Mouse (Mus musculus): Measurements from ENCODE around the gene Srgap3. TPM values are rescaled to one million over a fixed set of nuclear protein-coding genes. Genes with fewer than 3 reads are reported as not detected.

The Srgap3 gene
- polyA plus RNA-seq, 1 experiment from 2014 or later: 37.2 TPM

DNA sequence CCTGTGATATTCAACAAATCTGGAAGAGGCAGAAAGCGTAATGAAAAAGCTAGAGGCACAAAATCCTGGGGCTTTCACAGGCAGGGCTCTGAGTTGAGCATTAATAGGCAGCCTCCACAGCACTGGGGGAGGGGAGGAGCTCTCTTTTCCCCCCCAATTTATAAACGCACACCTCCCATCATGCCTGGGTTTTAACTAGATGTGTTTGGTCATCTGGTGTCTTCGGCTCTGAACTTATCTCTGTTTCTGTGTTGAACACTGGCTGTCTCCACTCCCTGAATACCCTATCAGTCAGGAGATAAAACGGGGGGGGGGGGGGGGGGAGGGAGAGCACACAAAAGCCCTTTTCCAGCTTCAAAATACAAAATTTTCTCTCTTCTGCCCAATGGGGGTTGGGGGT is 44.3 kb downstream of the Srgap3 start:
- Histone ChIP-seq H3K9me3 (ENCODE audit: control insufficient read depth, low read length) (no peaks in the 10 kb centered on the region), H3K27me3 (replicated peaks; ENCODE audit: control insufficient read depth, insufficient read depth, low read length) (no peaks in the 10 kb centered on the region), H3K4me2 (ENCODE audit: low read length) (peak overlapping the region; percentile 24; the same call in 1 of the 2 replicates), H3K4me3 (replicated peaks; ENCODE audit: low read length) (no peak overlapping the region), H3K9ac (replicated peaks; ENCODE audit: low read depth, low read length) (peak overlapping the region; percentile 28; the same call in 1 of the 2 replicates), H3K36me3 (ENCODE audit: control insufficient read depth, insufficient read depth) (peaks cover 2% of the 10 kb centered on the region; the same call in 1 of the 2 replicates), H3K27ac (ENCODE audit: low read length) (peak overlapping the region; percentile 90), H3K4me1 (replicated peaks; ENCODE audit: control insufficient read depth, insufficient read depth, low read length) (peaks cover 51% of the 10 kb centered on the region)
- peak; percentile 32 for ATAC-seq
- 2% methylated on average over 4 of the region's 4 CpGs for WGBS

DNA sequence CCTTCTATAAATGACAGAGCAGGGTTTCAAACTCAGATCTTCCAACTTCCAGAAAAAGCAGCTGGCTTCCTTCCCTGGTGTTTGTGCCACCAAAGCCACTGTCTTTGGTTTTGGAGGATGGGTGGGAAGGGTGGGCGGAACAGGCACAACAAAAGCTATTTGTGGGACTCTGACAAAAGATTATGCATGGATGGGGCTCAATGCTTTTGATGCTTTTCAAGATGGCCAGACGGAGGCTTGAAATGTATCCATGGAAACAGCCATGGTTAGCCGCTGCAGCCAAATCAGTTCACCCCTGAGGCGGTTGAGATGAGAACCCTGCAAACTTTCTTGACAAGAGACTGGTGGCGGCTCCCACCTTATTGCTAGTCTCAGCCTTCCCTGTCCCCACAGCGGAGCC is 46.8 kb downstream of the Srgap3 start:
- ATAC-seq: peak; percentile 21; the same call in 1 of the 2 replicates
- H3K4me3 ChIP-seq (replicated peaks; ENCODE audit: low read length): no peak overlapping the region
- WGBS: 7% methylated on average over 6 of the region's 6 CpGs
- no peaks in the 10 kb centered on the region for H3K9me3 ChIP-seq (ENCODE audit: control insufficient read depth, low read length)
- H3K4me1 ChIP-seq (replicated peaks; ENCODE audit: control insufficient read depth, insufficient read depth, low read length): peaks cover 66% of the 10 kb centered on the region
- H3K27me3 ChIP-seq (replicated peaks; ENCODE audit: control insufficient read depth, insufficient read depth, low read length): no peaks in the 10 kb centered on the region
- no peaks in the 10 kb centered on the region for H3K36me3 ChIP-seq (ENCODE audit: control insufficient read depth, insufficient read depth)
- no peak overlapping the region for H3K9ac ChIP-seq (replicated peaks; ENCODE audit: low read depth, low read length)
- H3K4me2 ChIP-seq (ENCODE audit: low read length): no peak overlapping the region
- peak overlapping the region; percentile 13; the same call in 1 of the 2 replicates for H3K27ac ChIP-seq (ENCODE audit: low read length)

DNA sequence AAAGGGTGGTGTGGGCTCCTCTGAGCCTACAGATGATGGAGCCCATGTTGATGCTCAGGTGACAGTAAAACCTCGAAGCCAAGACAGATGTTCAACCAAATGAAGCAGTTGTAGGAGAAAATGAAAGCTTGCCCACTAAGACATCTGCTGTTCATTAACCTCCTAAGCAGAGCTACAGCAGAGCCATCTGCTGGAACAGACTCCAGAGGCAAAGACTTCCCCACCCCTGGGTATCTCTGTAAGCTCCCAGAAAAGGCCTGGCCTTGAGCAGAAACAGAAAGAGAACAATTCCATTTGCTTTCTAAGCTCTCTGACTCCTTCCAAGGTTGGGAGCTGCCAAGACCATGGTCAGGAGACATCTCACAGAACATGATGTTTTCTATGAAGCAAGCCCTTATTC is 47.4 kb downstream of the Srgap3 start:
- WGBS: 42% methylated on average over 1 of the region's 1 CpGs
- no peak overlapping the region for H3K4me3 ChIP-seq (replicated peaks; ENCODE audit: low read length)
- H3K36me3 ChIP-seq (ENCODE audit: control insufficient read depth, insufficient read depth): no peaks in the 10 kb centered on the region
- no peaks in the 10 kb centered on the region for H3K27me3 ChIP-seq (replicated peaks; ENCODE audit: control insufficient read depth, insufficient read depth, low read length)
- no peak for ATAC-seq
- no peak overlapping the region for H3K4me2 ChIP-seq (ENCODE audit: low read length)
- H3K9ac ChIP-seq (replicated peaks; ENCODE audit: low read depth, low read length): no peak overlapping the region
- peak overlapping the region; percentile 56 for H3K27ac ChIP-seq (ENCODE audit: low read length)
- peaks cover 66% of the 10 kb centered on the region for H3K4me1 ChIP-seq (replicated peaks; ENCODE audit: control insufficient read depth, insufficient read depth, low read length)
- H3K9me3 ChIP-seq (ENCODE audit: control insufficient read depth, low read length): no peaks in the 10 kb centered on the region

DNA sequence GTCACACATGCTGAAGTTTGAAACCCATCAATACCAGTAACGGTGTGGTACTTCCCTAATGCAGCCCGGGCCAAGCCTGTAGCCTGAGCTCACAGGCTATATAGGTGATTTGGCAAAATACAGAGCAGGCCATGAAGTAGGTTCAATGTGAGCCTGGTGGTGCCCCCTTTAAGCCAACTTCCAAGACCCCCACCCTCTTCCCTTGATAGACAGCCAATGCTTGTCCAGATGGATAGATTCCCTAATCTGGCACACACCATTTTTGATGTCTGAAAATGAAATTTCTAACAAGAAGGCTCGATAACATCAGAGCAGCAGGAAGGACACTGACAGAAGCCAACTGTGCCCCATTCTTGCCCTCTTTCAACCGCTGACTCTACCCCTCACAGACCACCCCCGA is 47.8 kb downstream of the Srgap3 start:
- no peak overlapping the region for H3K4me3 ChIP-seq (replicated peaks; ENCODE audit: low read length)
- WGBS: 77% methylated on average over 5 of the region's 5 CpGs
- H3K4me1 ChIP-seq (replicated peaks; ENCODE audit: control insufficient read depth, insufficient read depth, low read length): peaks cover 66% of the 10 kb centered on the region

DNA sequence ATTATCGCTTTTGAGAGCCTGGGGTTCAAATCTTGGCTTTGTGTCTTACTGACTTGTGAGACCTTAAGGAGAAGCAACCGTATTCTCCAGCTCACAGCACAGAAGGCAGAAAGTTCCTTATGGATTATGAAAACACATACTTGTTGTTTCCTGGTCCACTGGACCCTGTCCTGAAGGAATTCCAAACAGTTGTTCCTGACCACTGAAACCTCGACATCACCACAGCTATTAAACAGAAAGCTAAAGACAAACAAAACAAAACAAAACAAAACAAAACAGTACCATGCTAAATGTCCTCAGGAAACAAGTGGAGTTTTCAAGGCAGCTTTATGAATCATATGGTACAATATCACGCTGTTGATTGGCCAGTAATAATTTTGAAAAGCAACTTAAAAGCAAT is 48.6 kb downstream of the Srgap3 start:
- no peak for ATAC-seq
- H3K9ac ChIP-seq (replicated peaks; ENCODE audit: low read depth, low read length): no peak overlapping the region
- no peaks in the 10 kb centered on the region for H3K27me3 ChIP-seq (replicated peaks; ENCODE audit: control insufficient read depth, insufficient read depth, low read length)
- no peak overlapping the region for H3K4me2 ChIP-seq (ENCODE audit: low read length)
- H3K27ac ChIP-seq (ENCODE audit: low read length): no peak overlapping the region
- H3K4me1 ChIP-seq (replicated peaks; ENCODE audit: control insufficient read depth, insufficient read depth, low read length): peaks cover 59% of the 10 kb centered on the region
- H3K9me3 ChIP-seq (ENCODE audit: control insufficient read depth, low read length): no peaks in the 10 kb centered on the region
- WGBS: 73% methylated on average over 4 of the region's 4 CpGs
- H3K4me3 ChIP-seq (replicated peaks; ENCODE audit: low read length): no peak overlapping the region
- no peaks in the 10 kb centered on the region for H3K36me3 ChIP-seq (ENCODE audit: control insufficient read depth, insufficient read depth)

More for the DNA sequence above, 47.8 kb downstream of the Srgap3 start:
- H3K27me3 ChIP-seq (replicated peaks; ENCODE audit: control insufficient read depth, insufficient read depth, low read length): no peaks in the 10 kb centered on the region
- no peaks in the 10 kb centered on the region for H3K36me3 ChIP-seq (ENCODE audit: control insufficient read depth, insufficient read depth)
- H3K4me2 ChIP-seq (ENCODE audit: low read length): no peak overlapping the region
- H3K9me3 ChIP-seq (ENCODE audit: control insufficient read depth, low read length): no peaks in the 10 kb centered on the region
- peak overlapping the region; percentile 56 for H3K27ac ChIP-seq (ENCODE audit: low read length)
- H3K9ac ChIP-seq (replicated peaks; ENCODE audit: low read depth, low read length): no peak overlapping the region
- no peak for ATAC-seq

DNA sequence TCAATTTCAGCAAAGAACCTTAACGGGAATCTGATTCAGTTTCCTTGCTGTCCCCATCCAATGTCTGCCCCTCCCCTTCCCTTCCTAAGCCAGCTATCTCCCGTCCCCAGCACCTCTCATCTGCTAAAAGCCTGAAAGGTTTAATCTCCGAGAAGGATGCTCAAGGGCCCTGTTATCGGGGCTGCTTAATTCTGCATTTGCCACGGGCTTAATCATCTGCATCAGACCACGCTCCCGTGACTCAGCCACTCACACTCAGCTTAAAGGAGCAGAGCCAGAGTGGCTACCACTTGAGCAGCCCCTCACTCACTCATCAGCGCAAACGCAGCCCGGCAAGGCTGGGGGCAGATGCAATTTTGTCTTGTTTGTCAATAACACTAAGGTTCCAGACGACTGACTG is 50.7 kb downstream of the Srgap3 start:
- Histone ChIP-seq H3K27me3 (replicated peaks; ENCODE audit: control insufficient read depth, insufficient read depth, low read length) (no peaks in the 10 kb centered on the region), H3K4me3 (replicated peaks; ENCODE audit: low read length) (no peak overlapping the region), H3K4me1 (replicated peaks; ENCODE audit: control insufficient read depth, insufficient read depth, low read length) (peaks cover 38% of the 10 kb centered on the region), H3K27ac (ENCODE audit: low read length) (peak overlapping the region; percentile 68), H3K4me2 (ENCODE audit: low read length) (peak overlapping the region; percentile 18; the same call in 1 of the 2 replicates), H3K36me3 (ENCODE audit: control insufficient read depth, insufficient read depth) (no peaks in the 10 kb centered on the region), H3K9me3 (ENCODE audit: control insufficient read depth, low read length) (no peaks in the 10 kb centered on the region), H3K9ac (replicated peaks; ENCODE audit: low read depth, low read length) (peak overlapping the region; percentile 34)
- WGBS: 9% methylated on average over 11 of the region's 11 CpGs
- peak; percentile 46 for ATAC-seq

DNA sequence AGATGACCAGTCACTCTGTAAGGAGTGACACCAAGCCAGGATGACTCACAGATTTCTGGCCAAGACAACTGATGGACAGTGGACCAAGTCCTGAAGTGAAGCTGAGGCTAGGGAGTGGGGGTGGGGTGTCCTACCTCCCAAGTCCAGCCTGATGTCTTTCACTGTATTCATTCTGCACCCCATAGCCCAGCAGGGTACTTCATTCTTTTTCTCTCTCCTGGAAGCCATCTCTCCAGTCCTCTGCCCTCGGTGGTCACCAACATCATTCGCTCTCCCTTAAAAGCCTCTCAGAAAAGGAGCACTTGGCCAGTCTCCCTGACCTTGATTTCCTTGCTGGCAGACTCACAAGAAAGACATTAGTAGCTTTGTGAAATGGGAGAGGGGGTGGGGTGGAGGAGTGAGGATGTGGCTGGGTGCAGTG is 56.7 kb downstream of the Srgap3 start:
- ATAC-seq: no peak
- Histone ChIP-seq H3K9me3 (ENCODE audit: control insufficient read depth, low read length) (no peaks in the 10 kb centered on the region), H3K4me3 (replicated peaks; ENCODE audit: low read length) (no peak overlapping the region), H3K4me1 (replicated peaks; ENCODE audit: control insufficient read depth, insufficient read depth, low read length) (peaks cover 13% of the 10 kb centered on the region), H3K27ac (ENCODE audit: low read length) (no peak overlapping the region), H3K36me3 (ENCODE audit: control insufficient read depth, insufficient read depth) (no peaks in the 10 kb centered on the region), H3K27me3 (replicated peaks; ENCODE audit: control insufficient read depth, insufficient read depth, low read length) (no peaks in the 10 kb centered on the region), H3K9ac (replicated peaks; ENCODE audit: low read depth, low read length) (no peak overlapping the region), H3K4me2 (ENCODE audit: low read length) (no peak overlapping the region)
- WGBS: 50% methylated on average over 2 of the region's 2 CpGs

DNA sequence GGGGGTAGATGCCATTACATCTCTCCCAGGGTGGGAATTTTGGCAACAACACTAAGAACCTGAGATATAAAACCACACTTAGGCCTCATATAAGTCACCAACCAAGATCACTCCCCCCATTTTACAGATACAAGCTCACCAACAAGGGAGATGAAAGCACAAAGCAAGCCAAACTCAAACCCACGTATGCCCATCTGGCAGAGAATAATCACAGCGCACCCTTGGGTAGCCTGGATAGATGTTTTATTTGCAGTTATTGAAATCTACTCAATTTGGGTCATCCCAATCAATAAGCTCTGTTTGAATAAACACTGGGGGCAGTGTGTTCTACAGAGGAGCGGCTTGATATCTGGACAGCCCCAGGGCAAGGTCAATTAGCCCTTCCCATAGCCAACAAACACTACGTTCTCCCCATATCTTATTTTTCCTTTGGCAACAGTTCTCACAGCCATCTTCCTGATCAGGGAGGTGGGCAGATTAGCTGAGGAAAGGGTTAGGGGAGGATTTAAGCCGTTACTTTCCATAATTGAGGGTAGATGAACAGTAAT is 63.4 kb downstream of the Srgap3 start:
- Histone ChIP-seq H3K4me1 (replicated peaks; ENCODE audit: control insufficient read depth, insufficient read depth, low read length) (peaks cover 52% of the 10 kb centered on the region), H3K4me3 (replicated peaks; ENCODE audit: low read length) (no peak overlapping the region), H3K9ac (replicated peaks; ENCODE audit: low read depth, low read length) (no peak overlapping the region), H3K36me3 (ENCODE audit: control insufficient read depth, insufficient read depth) (no peaks in the 10 kb centered on the region), H3K4me2 (ENCODE audit: low read length) (no peak overlapping the region), H3K9me3 (ENCODE audit: control insufficient read depth, low read length) (no peaks in the 10 kb centered on the region), H3K27ac (ENCODE audit: low read length) (peak overlapping the region; percentile 95), H3K27me3 (replicated peaks; ENCODE audit: control insufficient read depth, insufficient read depth, low read length) (no peaks in the 10 kb centered on the region)
- ATAC-seq: no peak
- 56% methylated on average over 5 of the region's 5 CpGs for WGBS

DNA sequence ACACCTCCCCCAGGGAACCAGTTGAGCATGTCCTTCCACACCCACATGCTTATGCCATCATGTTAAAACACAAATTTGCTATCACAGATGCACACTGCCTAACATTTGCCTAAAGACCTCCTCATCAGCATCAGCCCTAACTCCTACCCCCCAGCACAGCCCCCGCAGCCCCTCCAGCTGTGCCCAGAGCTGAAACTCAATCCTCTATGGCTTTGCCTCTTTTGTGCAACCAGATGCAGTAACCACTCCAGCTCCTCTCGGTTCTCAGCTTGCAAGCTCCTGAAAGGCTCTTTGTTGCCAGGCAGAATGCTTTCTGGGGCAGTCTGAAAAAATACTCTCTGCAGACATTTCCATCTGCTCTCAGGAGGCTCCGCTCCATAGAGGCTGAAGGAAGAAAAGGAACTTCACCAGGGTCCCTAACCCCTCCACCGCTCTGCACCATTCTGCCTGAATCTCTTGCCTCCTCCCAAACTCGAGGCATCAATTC is 67.0 kb downstream of the Srgap3 start:
- H3K9ac ChIP-seq (replicated peaks; ENCODE audit: low read depth, low read length): peak overlapping the region; percentile 23; the same call in 1 of the 2 replicates
- 0 out of 2 replicates have a peak overlapping the region, but pooled peaks have one; percentile 4 for H3K4me2 ChIP-seq (ENCODE audit: low read length)
- 8% methylated on average over 5 of the region's 5 CpGs for WGBS
- ATAC-seq: peak; percentile 76
- H3K4me3 ChIP-seq (replicated peaks; ENCODE audit: low read length): no peak overlapping the region
- no peaks in the 10 kb centered on the region for H3K9me3 ChIP-seq (ENCODE audit: control insufficient read depth, low read length)
- H3K4me1 ChIP-seq (replicated peaks; ENCODE audit: control insufficient read depth, insufficient read depth, low read length): peaks cover 44% of the 10 kb centered on the region
- no peaks in the 10 kb centered on the region for H3K36me3 ChIP-seq (ENCODE audit: control insufficient read depth, insufficient read depth)
- H3K27ac ChIP-seq (ENCODE audit: low read length): peak overlapping the region; percentile 76
- no peaks in the 10 kb centered on the region for H3K27me3 ChIP-seq (replicated peaks; ENCODE audit: control insufficient read depth, insufficient read depth, low read length)
